Mouse (Mus musculus) heart, embryonic 14.5 days (tissue): ENCODE measurements around the gene Ttll5. TPM values are rescaled to one million over a fixed set of nuclear protein-coding genes. Genes with fewer than 3 reads are reported as not detected.

Source experiments
- ATAC-seq: fragments of 200-750 bp; cut with Nextera tagmentation; 2 replicates; pipeline ENCODE4 v1.8.0; 2017; ENCODE audit warnings: low read depth, moderate TSS enrichment; ENCODE audit not compliant: insufficient number of reproducible peaks, insufficient read depth, low FRiP score
- H3K27ac ChIP-seq, 2 experiments: fragments of 200-500 bp in 1 of 2; fragments of 300-500 bp in 1 of 2; sonication (generic) in 1 of 2; replicated peaks in 1 of 2; 2 replicates each; pipeline ENCODE4 v1.5.1; 2012 to 2014; ENCODE audit warnings: low read depth in 2 of 2, low read length in 2 of 2, control low read depth in 1 of 2, mild to moderate bottlenecking in 1 of 2, mixed read lengths in 1 of 2; ENCODE audit not compliant: control insufficient read depth in 1 of 2, insufficient read depth in 1 of 2
- H3K27me3 ChIP-seq: fragments of 300-500 bp; sonication (generic); 2 replicates; pipeline ENCODE4 v1.6.1; 2014; ENCODE audit warnings: mild to moderate bottlenecking, low read length, control low read depth; ENCODE audit not compliant: control insufficient read depth, insufficient read depth
- H3K36me3 ChIP-seq: fragments of 300-500 bp; sonication (generic); 2 replicates; pipeline ENCODE4 v1.6.1; 2014; ENCODE audit warnings: mild to moderate bottlenecking, control low read depth, low read length, mixed read lengths; ENCODE audit not compliant: control insufficient read depth, insufficient read depth
- H3K4me1 ChIP-seq, 2 experiments: fragments of 200-500 bp in 1 of 2; fragments of 300-500 bp in 1 of 2; sonication (generic) in 1 of 2; 2 replicates each; pipeline ENCODE4 v1.6.1; 2012 to 2014; ENCODE audit warnings: low read length in 2 of 2, control low read depth in 1 of 2, mixed read lengths in 1 of 2; ENCODE audit not compliant: control insufficient read depth in 2 of 2, insufficient read depth in 2 of 2
- H3K4me2 ChIP-seq: fragments of 300-500 bp; sonication (generic); 2 replicates; pipeline ENCODE4 v1.6.1; 2014; ENCODE audit warnings: mild to moderate bottlenecking, low read length
- H3K4me3 ChIP-seq, 2 experiments: fragments of 200-500 bp in 1 of 2; fragments of 300-500 bp in 1 of 2; sonication (generic) in 1 of 2; 2 replicates each; pipeline ENCODE4 v1.5.1; 2012 to 2014; ENCODE audit warnings: low read length in 2 of 2, mild to moderate bottlenecking in 2 of 2, control low read depth in 1 of 2, low read depth in 1 of 2, moderate library complexity in 1 of 2; ENCODE audit not compliant: control insufficient read depth in 1 of 2, insufficient read depth in 1 of 2
- H3K9ac ChIP-seq: fragments of 300-500 bp; sonication (generic); 2 replicates; pipeline ENCODE4 v1.6.1; 2014; ENCODE audit warnings: mild to moderate bottlenecking, low read length
- H3K9me3 ChIP-seq: fragments of 300-500 bp; sonication (generic); 2 replicates; pipeline ENCODE4 v1.6.1; 2016; ENCODE audit warnings: low read length, control low read depth; ENCODE audit not compliant: control insufficient read depth
- WGBS: fragments of 180-500 bp; shearing (Covaris S2); extraction: QIAGEN DNeasy Blood & Tissue Kit; methylation state at CpG from one replicate; pipeline ENCODE4 v1.1.7; 2014; 5-methylcytosine and 5-hydroxymethylcytosine counted together
- polyA plus RNA-seq: library from polyadenylated mRNA; unstranded; fragments of >200 nt; fragmentation: Nextera tagmentation; extraction: Ambion mirVana; gene quantifications from 2 replicates; pipeline ENCODE4 v1.2.1, GENCODE M21; 2014

Ttll5 gene
- polyA plus RNA-seq, 1 experiment from 2014 or later = 17.1 TPM

- Histone ChIP-seq H3K4me3 (no peak overlapping the region), H3K4me1 (peaks cover 7 to 10% of the 10 kb centered on the region in 2 experiments), H3K9ac (no peak overlapping the region), H3K36me3 (0 out of 2 replicates have a peak, but pooled peaks cover 6% of the 10 kb centered on the region), H3K27me3 (no peaks in the 10 kb centered on the region), H3K4me2 (no peak overlapping the region), H3K27ac (no peak overlapping the region), H3K9me3 (no peaks in the 10 kb centered on the region)
- ATAC-seq = no peak
- 82% methylated on average over 2 of the region's 2 CpGs for WGBS
These were observed 187.7 kb downstream of the Ttll5 start for GRCm38 (mm10) chr12:86012195-86012594.

GRCm38 (mm10) chr12:86014174-86014573 is 189.7 kb downstream of the Ttll5 start:
- Histone ChIP-seq H3K4me1 (no peaks in the 10 kb centered on the region), H3K4me2 (no peak overlapping the region), H3K9ac (no peak overlapping the region), H3K27ac (no peak overlapping the region), H3K9me3 (no peaks in the 10 kb centered on the region), H3K27me3 (no peaks in the 10 kb centered on the region), H3K4me3 (no peak overlapping the region), H3K36me3 (0 out of 2 replicates have a peak, but pooled peaks cover 6% of the 10 kb centered on the region)
- no peak for ATAC-seq
- 77% methylated on average over 2 of the region's 2 CpGs for WGBS

- H3K9ac ChIP-seq = no peak overlapping the region
- no peak for ATAC-seq
- WGBS = 87% methylated on average over 3 of the region's 3 CpGs
These were observed 190.2 kb downstream of the Ttll5 start for GRCm38 (mm10) chr12:86014621-86015020.

GRCm38 (mm10) chr12:86015114-86015513 is 190.7 kb downstream of the Ttll5 start:
- Histone ChIP-seq H3K36me3 (0 out of 2 replicates have a peak, but pooled peaks cover 6% of the 10 kb centered on the region), H3K27me3 (no peaks in the 10 kb centered on the region), H3K9me3 (no peaks in the 10 kb centered on the region), H3K4me3 (no peak overlapping the region), H3K4me2 (no peak overlapping the region), H3K27ac (no peak overlapping the region), H3K9ac (no peak overlapping the region), H3K4me1 (no peaks in the 10 kb centered on the region)
- no peak for ATAC-seq
- WGBS = 67% methylated on average over 2 of the region's 2 CpGs

More at GRCm38 (mm10) chr12:86014621-86015020, 190.2 kb downstream of the Ttll5 start:
- Histone ChIP-seq H3K4me2 (no peak overlapping the region), H3K36me3 (0 out of 2 replicates have a peak, but pooled peaks cover 6% of the 10 kb centered on the region), H3K4me1 (no peaks in the 10 kb centered on the region), H3K9me3 (no peaks in the 10 kb centered on the region), H3K27ac (no peak overlapping the region), H3K4me3 (no peak overlapping the region), H3K27me3 (no peaks in the 10 kb centered on the region)

DNA sequence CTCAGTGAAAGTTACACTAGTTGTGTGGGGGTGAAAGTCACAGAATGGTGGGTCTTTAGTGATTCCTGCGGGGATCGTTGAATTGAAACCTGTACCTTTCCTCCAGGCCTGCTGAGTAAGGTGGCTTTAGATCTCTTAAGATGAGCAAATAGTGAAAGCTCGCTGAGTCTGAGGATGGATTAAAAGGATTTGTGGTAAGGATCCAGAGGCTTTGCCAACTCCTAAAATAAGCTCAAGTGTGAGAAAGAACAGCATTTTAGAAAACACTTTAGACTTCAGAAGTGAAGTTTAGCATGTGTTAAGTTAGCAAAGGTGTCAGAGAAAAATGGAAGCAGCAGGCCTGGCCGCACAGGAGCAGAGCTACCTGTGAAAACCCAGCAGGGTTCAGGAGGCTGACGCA is 192.9 kb downstream of the Ttll5 start:
- no peak for ATAC-seq
- no peak overlapping the region for H3K4me3 ChIP-seq
- WGBS = 67% methylated on average over 5 of the region's 5 CpGs
- H3K4me2 ChIP-seq = no peak overlapping the region
- H3K27ac ChIP-seq = no peak overlapping the region
- H3K27me3 ChIP-seq = no peaks in the 10 kb centered on the region
- peaks cover 11 to 13% of the 10 kb centered on the region in 2 experiments for H3K4me1 ChIP-seq
- H3K9ac ChIP-seq = no peak overlapping the region
- H3K36me3 ChIP-seq = 0 out of 2 replicates have a peak, but pooled peaks cover 6% of the 10 kb centered on the region
- H3K9me3 ChIP-seq = no peaks in the 10 kb centered on the region

DNA sequence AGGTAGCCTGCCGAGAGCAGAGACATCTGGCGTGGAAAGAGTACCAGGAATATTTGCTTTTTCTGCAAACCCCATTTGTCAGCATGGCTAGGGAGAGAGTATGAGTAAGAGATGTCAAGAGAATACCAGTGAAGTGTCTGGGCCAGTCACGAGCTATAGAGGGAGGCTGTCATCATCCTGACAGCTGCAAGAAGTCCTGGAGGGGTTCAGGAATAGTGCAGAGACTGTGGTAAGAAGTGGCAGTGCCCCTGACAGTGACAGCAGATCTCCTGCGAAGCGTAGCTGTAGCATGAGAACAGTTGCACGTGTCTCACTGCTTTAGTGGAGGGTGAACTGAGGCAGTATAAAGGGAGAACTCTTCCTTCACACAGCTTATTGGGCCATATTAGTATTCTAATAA is 197.1 kb downstream of the Ttll5 start:
- no peak for ATAC-seq
- Histone ChIP-seq H3K27me3 (no peaks in the 10 kb centered on the region), H3K4me2 (no peak overlapping the region), H3K4me1 (peaks cover 22 to 27% of the 10 kb centered on the region in 2 experiments), H3K36me3 (0 out of 2 replicates have a peak, but pooled peaks cover 5% of the 10 kb centered on the region), H3K9ac (no peak overlapping the region), H3K9me3 (no peaks in the 10 kb centered on the region), H3K27ac (no peak overlapping the region; a peak in 1 of 4 replicates), H3K4me3 (no peak overlapping the region)
- 39% methylated on average over 6 of the region's 6 CpGs for WGBS

GRCm38 (mm10) chr12:86022282-86022984 is 198.0 kb downstream of the Ttll5 start:
- WGBS = 61% methylated on average over 9 of the region's 9 CpGs
- Histone ChIP-seq H3K4me1 (peaks cover 23 to 36% of the 10 kb centered on the region in 2 experiments), H3K9ac (no peak overlapping the region), H3K4me3 (no peak overlapping the region), H3K36me3 (0 out of 2 replicates have a peak, but pooled peaks cover 5% of the 10 kb centered on the region), H3K4me2 (no peak overlapping the region), H3K9me3 (no peaks in the 10 kb centered on the region), H3K27me3 (no peaks in the 10 kb centered on the region), H3K27ac (peak overlapping the region in 1 of 2 experiments; percentile 19; a peak in 2 of 4 replicates)
- ATAC-seq = no peak
